Mouse (Mus musculus): ENCODE results near the gene Nrde2.

GRCm38 (mm10) chr12:100107436-100107835, 52.0 kb downstream of the Nrde2 start:
- TF ChIP-seq CTCF (IDR thresholded peaks at IDR 0.05; ENCODE audit: extremely low read depth, insufficient read depth, low read length): no peak
- TF ChIP-seq POLR2A (IDR thresholded peaks at IDR 0.05; ENCODE audit: extremely low read depth, insufficient read depth, low read length): no peak

Data from cortical plate, adult 2 months (tissue).